In the genomic region with DNA sequence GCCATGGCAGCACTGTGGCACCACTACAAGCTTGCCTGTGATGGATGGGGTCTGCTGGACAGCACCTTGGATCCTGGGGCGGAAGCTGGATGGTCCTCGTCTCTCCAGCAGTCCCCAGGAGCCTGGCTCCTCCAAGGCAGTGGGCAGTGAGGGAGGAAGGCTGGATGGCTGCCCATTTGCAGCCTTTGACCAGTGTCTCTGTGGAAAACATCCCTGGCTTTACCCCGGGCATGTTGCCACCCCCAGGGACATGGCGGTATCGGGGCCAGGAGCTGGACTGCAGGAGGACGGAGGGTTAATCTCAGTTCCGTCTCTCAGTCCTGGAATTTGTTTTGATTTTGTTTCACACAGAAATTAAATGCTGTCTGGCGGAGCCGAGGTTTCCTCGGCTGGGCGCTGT, we compare ENCODE assay signal across 13 mouse cellular contexts. TPM values are rescaled to one million over a fixed set of nuclear protein-coding genes. Genes with fewer than 3 reads are reported as not detected.
DNase-seq lines count a peak whose midpoint lies in the region; ATAC-seq lines count a peak whose summit lies in the region.
"Had no signal": no experiment of that assay in that cellular context is flagged by ENCODE, and none has a peak within 500 bp of the region (broad histone marks: within the 10 kb centered on the region; RNA-seq: fewer than 3 reads in every experiment).

No protein-coding gene starts in this region.

- no peak for ATAC-seq in erythroblast, adult 5-6 weeks (replicated peaks; ENCODE audit: low FRiP score, poor library complexity, severe bottlenecking)
- ATAC-seq: inflammation-experienced regulatory T-cells, adult 6 months had no signal

- DNase-seq in cerebellum, adult 9-11 months, result peak; percentile 20
- no peak for DNase-seq in cerebellum, adult 11 months
- DNase-seq in kidney, postnatal 10 days, result peak; percentile 48
- no peak for DNase-seq in kidney, postnatal 4 days
- DNase-seq in ovary, postnatal 36 days (ENCODE audit: low spot score), result peak; percentile 39
- no peak for DNase-seq in ovary, postnatal 14 days (ENCODE audit: low spot score)
- no peak for DNase-seq in layer of hippocampus, postnatal 25 days (ENCODE audit: extremely low spot score in 1 of 2, low spot score in 1 of 2)
- DNase-seq: lung, adult 18-20 months had no signal

RNA-seq across cellular contexts. Expression of a gene that starts 7.2 kb away (rescaled TPM):
- total RNA-seq in erythroblast, adult 5-6 weeks (2015; ENCODE audit: low replicate concordance), result not detected in 2 replicates
- total RNA-seq in erythroblast, adult 5-6 weeks (2017; ENCODE audit: low replicate concordance), result not detected in 2 replicates
- 1 to 10 TPM; 3.6 to 6.6 TPM for total RNA-seq in layer of hippocampus, postnatal 25 days (2021)
- total RNA-seq: megakaryocyte, adult 5-6 weeks had no signal

RNA-seq across cellular contexts. Expression of a gene that starts 23.4 kb away (rescaled TPM):
- not detected in 2 replicates for total RNA-seq in erythroblast, adult 5-6 weeks (2015; ENCODE audit: low replicate concordance)
- total RNA-seq in erythroblast, adult 5-6 weeks (2017; ENCODE audit: low replicate concordance), result 0.42 TPM in 1 of 2 replicates, not detected in the other
- under 1 TPM in 1 of 2 experiments, not detected in 1; 0.10 TPM for total RNA-seq in layer of hippocampus, postnatal 25 days (2021)
- total RNA-seq: gastrocnemius, adult 8-10 months; left cerebral cortex, postnatal 36 days; megakaryocyte, adult 5-6 weeks had no signal

Comparison
In these comparisons a context has a peak if more than half of its experiments do, and no peak if none do; other contexts are left out.
1. DNase-seq: peak in cerebellum, adult 9-11 months (single experiment), kidney, postnatal 10 days (single experiment) and ovary, postnatal 36 days (single experiment); none in cerebellum, adult 11 months (single experiment), kidney, postnatal 4 days (0 of 2), ovary, postnatal 14 days (single experiment) and layer of hippocampus, postnatal 25 days (0 of 2).
2. RNA of a gene that starts 7.2 kb away (total RNA-seq): 3.6 to 6.6 TPM in layer of hippocampus, postnatal 25 days; not detected in erythroblast, adult 5-6 weeks; every median in the first group is over 4 times any median in the second.